12 mouse cellular contexts compared by ENCODE assay signal in the genomic region with DNA sequence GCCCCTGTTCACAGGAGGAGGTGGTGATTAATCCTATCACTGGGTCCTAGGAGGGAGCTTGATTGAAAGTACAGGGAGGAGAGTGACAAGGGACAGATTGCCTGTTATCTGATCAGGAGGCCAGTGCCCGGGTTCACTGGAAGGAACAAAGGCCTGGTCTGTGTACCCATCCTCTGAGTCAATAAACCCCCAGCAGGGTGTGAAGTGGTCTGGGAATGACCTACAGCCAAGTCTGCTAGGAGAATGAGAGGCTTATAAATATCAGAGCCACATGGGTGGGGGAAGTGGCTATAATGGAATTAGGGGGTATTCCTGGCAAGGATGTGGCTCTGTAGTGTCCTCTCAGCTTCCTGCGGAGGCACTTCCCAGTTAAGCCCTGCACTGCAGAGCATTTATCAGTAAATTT.
DNase-seq lines count a peak whose midpoint lies in the region; ATAC-seq lines count a peak whose summit lies in the region.
"Had no signal": no experiment of that assay in that cellular context is flagged by ENCODE, and none has a peak within 500 bp of the region (broad histone marks: within the 10 kb centered on the region; RNA-seq: fewer than 3 reads in every experiment).

No protein-coding gene starts in this region.

- H3K9ac ChIP-seq in heart, embryonic 11.5 days (ENCODE audit: low read depth, low read length): no peak overlapping the region
- no peak overlapping the region for H3K9ac ChIP-seq in hindbrain, embryonic 15.5 days
- H3K9ac ChIP-seq: embryonic facial prominence, embryonic 12.5 days; liver, embryonic 14.5 days; neural tube, embryonic 13.5 days had no signal

- H3K27me3 ChIP-seq in heart, embryonic 11.5 days (ENCODE audit: control insufficient read depth, insufficient read depth, low read length): no peaks in the 10 kb centered on the region
- no peaks in the 10 kb centered on the region for H3K27me3 ChIP-seq in hindbrain, embryonic 15.5 days
- H3K27me3 ChIP-seq in limb, embryonic 10.5 days (ENCODE audit: low read depth, poor library complexity, severe bottlenecking): no peaks in the 10 kb centered on the region
- H3K27me3 ChIP-seq: embryonic facial prominence, embryonic 12.5 days; neural tube, embryonic 13.5 days had no signal

- H3K36me3 ChIP-seq in heart, embryonic 11.5 days (ENCODE audit: control insufficient read depth, insufficient read depth, low read length): no peaks in the 10 kb centered on the region
- H3K36me3 ChIP-seq in hindbrain, embryonic 15.5 days: no peaks in the 10 kb centered on the region
- H3K36me3 ChIP-seq in limb, embryonic 10.5 days: no peaks in the 10 kb centered on the region
- H3K36me3 ChIP-seq: embryonic facial prominence, embryonic 12.5 days; neural tube, embryonic 13.5 days had no signal

- H3K27ac ChIP-seq in heart, embryonic 11.5 days (ENCODE audit: low read depth, low read length): peak overlapping the region; percentile 15; the same call in 1 of the 2 replicates
- no peak overlapping the region for H3K27ac ChIP-seq in hindbrain, embryonic 15.5 days (replicated peaks)
- peak overlapping the region; percentile 56; the same call in 1 of the 2 replicates for H3K27ac ChIP-seq in limb, embryonic 10.5 days
- H3K27ac ChIP-seq: embryonic facial prominence, embryonic 12.5 days; liver, embryonic 14.5 days; neural tube, embryonic 13.5 days had no signal

- H3K4me3 ChIP-seq in heart, embryonic 11.5 days (ENCODE audit: low read depth, low read length): no peak overlapping the region
- no peak overlapping the region for H3K4me3 ChIP-seq in hindbrain, embryonic 15.5 days
- no peak overlapping the region for H3K4me3 ChIP-seq in limb, embryonic 10.5 days
- H3K4me3 ChIP-seq: embryonic facial prominence, embryonic 12.5 days; neural tube, embryonic 13.5 days had no signal

- peaks cover 15% of the 10 kb centered on the region for H3K4me1 ChIP-seq in heart, embryonic 11.5 days (ENCODE audit: control insufficient read depth, insufficient read depth, low read length)
- H3K4me1 ChIP-seq in hindbrain, embryonic 15.5 days (replicated peaks): no peaks in the 10 kb centered on the region
- H3K4me1 ChIP-seq in limb, embryonic 10.5 days: peaks cover 49% of the 10 kb centered on the region

- peak; percentile 59; the same call in 1 of the 2 replicates for ATAC-seq in heart, embryonic 11.5 days (replicated peaks; ENCODE audit: insufficient number of reproducible peaks, low FRiP score, low TSS enrichment)
- 0 out of 2 replicates have a peak, but pooled peaks have one; percentile 34 for ATAC-seq in hindbrain, embryonic 15.5 days (ENCODE audit: low FRiP score, low read depth)

- no peak overlapping the region for H3K4me2 ChIP-seq in heart, embryonic 11.5 days
- no peak overlapping the region for H3K4me2 ChIP-seq in hindbrain, embryonic 15.5 days
- H3K4me2 ChIP-seq: embryonic facial prominence, embryonic 12.5 days; neural tube, embryonic 13.5 days had no signal

- H3K9me3 ChIP-seq in heart, embryonic 11.5 days (replicated peaks; ENCODE audit: control insufficient read depth, low read length): no peaks in the 10 kb centered on the region
- H3K9me3 ChIP-seq in hindbrain, embryonic 15.5 days: no peaks in the 10 kb centered on the region
- H3K9me3 ChIP-seq in limb, embryonic 10.5 days (replicated peaks): no peaks in the 10 kb centered on the region
- H3K9me3 ChIP-seq: embryonic facial prominence, embryonic 12.5 days; neural tube, embryonic 13.5 days had no signal

- 7% methylated on average over 2 of the region's 2 CpGs for WGBS in heart, embryonic 11.5 days (ENCODE audit: insufficient replicate concordance)
- WGBS in hindbrain, embryonic 15.5 days: 16% methylated on average over 2 of the region's 2 CpGs
- WGBS in limb, embryonic 10.5 days: 8% methylated on average over 2 of the region's 2 CpGs

- DNase-seq in heart, postnatal 4 days: no peak
- DNase-seq in ZHBTc4 (ENCODE audit: low read depth, low spot score): peak; percentile 11
- DNase-seq in limb, embryonic 10.5 days (ENCODE audit: low spot score): no peak
- no peak for DNase-seq in yolk sac, embryonic 10.5 days (ENCODE audit: low spot score)
- DNase-seq in thymus, postnatal 25 days: no peak
- no peak for DNase-seq in B cell, adult 2 months
- DNase-seq: gastrocnemius, postnatal 10 days had no signal
